ENCODE assay signal across 11 mouse cellular contexts in genomic region chr5:112110306-112110969, GRCm38 (mm10).
DNase-seq lines count a peak whose midpoint lies in the region; ATAC-seq lines count a peak whose summit lies in the region.
"Had no signal": no experiment of that assay in that cellular context is flagged by ENCODE, and none has a peak within 500 bp of the region (broad histone marks: within the 10 kb centered on the region; RNA-seq: fewer than 3 reads in every experiment).

No protein-coding gene starts in this region.

- intact Hi-C loops in left cerebral cortex, postnatal 14 days (cut with DNase I): no loop called here

- DNase-seq in embryonic facial prominence, embryonic 14.5 days (ENCODE audit: low spot score): peak; percentile 14
- DNase-seq in embryonic facial prominence, embryonic 10.5 days (ENCODE audit: low spot score): no peak
- peak; percentile 9 to 15 for DNase-seq in right cerebral cortex, postnatal 36 days (ENCODE audit: low spot score in 2 of 2)
- no peak for DNase-seq in right cerebral cortex, postnatal 14 days
- DNase-seq in left cerebral cortex, postnatal 14 days (ENCODE audit: low spot score in 2 of 2): peak; percentile 30 to 31
- DNase-seq in thymus, postnatal 25 days: no peak
- DNase-seq: gastrocnemius, postnatal 10 days; kidney, adult 9 months had no signal

- no peak overlapping the region for H3K27ac ChIP-seq in embryonic facial prominence, embryonic 14.5 days (replicated peaks; ENCODE audit: low read depth, low read length)
- no peak overlapping the region for H3K27ac ChIP-seq in embryonic facial prominence, embryonic 10.5 days (replicated peaks)
- no peak overlapping the region for H3K27ac ChIP-seq in intestine, embryonic 16.5 days (ENCODE audit: low read length)
- H3K27ac ChIP-seq: embryonic facial prominence, embryonic 12.5 days had no signal

- H3K4me2 ChIP-seq in embryonic facial prominence, embryonic 14.5 days (ENCODE audit: low read depth, low read length): no peak overlapping the region
- no peak overlapping the region for H3K4me2 ChIP-seq in intestine, embryonic 16.5 days (ENCODE audit: low read depth, low read length)
- H3K4me2 ChIP-seq: embryonic facial prominence, embryonic 12.5 days had no signal

- no peak for ATAC-seq in embryonic facial prominence, embryonic 14.5 days (ENCODE audit: low read depth)
- no peak for ATAC-seq in intestine, embryonic 16.5 days
- ATAC-seq in activated CD4-positive, CD25-positive, alpha-beta regulatory T cell, adult 4 months: no peak

- no peaks in the 10 kb centered on the region for H3K4me1 ChIP-seq in embryonic facial prominence, embryonic 14.5 days (ENCODE audit: control insufficient read depth, insufficient read depth, low read length)
- peaks cover 19% of the 10 kb centered on the region for H3K4me1 ChIP-seq in embryonic facial prominence, embryonic 10.5 days
- H3K4me1 ChIP-seq in intestine, embryonic 16.5 days (ENCODE audit: control insufficient read depth, insufficient read depth, low read length): no peaks in the 10 kb centered on the region
- H3K4me1 ChIP-seq: embryonic facial prominence, embryonic 12.5 days had no signal

- H3K36me3 ChIP-seq in embryonic facial prominence, embryonic 14.5 days (ENCODE audit: control insufficient read depth, insufficient read depth, low read length): no peaks in the 10 kb centered on the region
- H3K36me3 ChIP-seq in embryonic facial prominence, embryonic 10.5 days (replicated peaks): no peaks in the 10 kb centered on the region
- H3K36me3 ChIP-seq in intestine, embryonic 16.5 days (ENCODE audit: control insufficient read depth, insufficient read depth, low read length): no peaks in the 10 kb centered on the region
- H3K36me3 ChIP-seq: embryonic facial prominence, embryonic 12.5 days had no signal

- no peaks in the 10 kb centered on the region for H3K27me3 ChIP-seq in embryonic facial prominence, embryonic 14.5 days (replicated peaks; ENCODE audit: control insufficient read depth, insufficient read depth, low read length)
- no peaks in the 10 kb centered on the region for H3K27me3 ChIP-seq in embryonic facial prominence, embryonic 10.5 days (replicated peaks; ENCODE audit: low read depth, poor library complexity, severe bottlenecking)
- H3K27me3 ChIP-seq in intestine, embryonic 16.5 days (replicated peaks; ENCODE audit: control insufficient read depth, insufficient read depth, low read length): no peaks in the 10 kb centered on the region
- H3K27me3 ChIP-seq: embryonic facial prominence, embryonic 12.5 days had no signal

- H3K9ac ChIP-seq in embryonic facial prominence, embryonic 14.5 days (ENCODE audit: low read depth, low read length): no peak overlapping the region
- H3K9ac ChIP-seq in intestine, embryonic 16.5 days (ENCODE audit: low read depth, low read length): no peak overlapping the region
- H3K9ac ChIP-seq: embryonic facial prominence, embryonic 12.5 days had no signal

- H3K9me3 ChIP-seq in embryonic facial prominence, embryonic 14.5 days (ENCODE audit: control insufficient read depth, low read length): no peaks in the 10 kb centered on the region
- no peaks in the 10 kb centered on the region for H3K9me3 ChIP-seq in embryonic facial prominence, embryonic 10.5 days
- H3K9me3 ChIP-seq in intestine, embryonic 16.5 days (ENCODE audit: control insufficient read depth, low read length): no peaks in the 10 kb centered on the region
- H3K9me3 ChIP-seq: embryonic facial prominence, embryonic 12.5 days had no signal

- no peak overlapping the region for H3K4me3 ChIP-seq in embryonic facial prominence, embryonic 14.5 days (ENCODE audit: low read depth, low read length)
- no peak overlapping the region for H3K4me3 ChIP-seq in embryonic facial prominence, embryonic 10.5 days
- H3K4me3 ChIP-seq in intestine, embryonic 16.5 days (ENCODE audit: low read length): no peak overlapping the region
- H3K4me3 ChIP-seq: embryonic facial prominence, embryonic 12.5 days had no signal

- 55% methylated on average over 22 of the region's 22 CpGs for WGBS in embryonic facial prominence, embryonic 14.5 days
- WGBS in embryonic facial prominence, embryonic 10.5 days: 69% methylated on average over 22 of the region's 22 CpGs
- 63% methylated on average over 22 of the region's 22 CpGs for WGBS in intestine, embryonic 16.5 days

Comparison
In these comparisons a context has a peak if more than half of its experiments do, and no peak if none do; other contexts are left out.
1. DNase-seq: peak in embryonic facial prominence, embryonic 14.5 days (single experiment), right cerebral cortex, postnatal 36 days (2 of 2) and left cerebral cortex, postnatal 14 days (2 of 2); none in embryonic facial prominence, embryonic 10.5 days (single experiment), right cerebral cortex, postnatal 14 days (single experiment) and thymus, postnatal 25 days (single experiment).